Mouse (Mus musculus) cortical plate, adult 2 months (tissue): Measurements from ENCODE around the gene Lypd4. TPM values are rescaled to one million over a fixed set of nuclear protein-coding genes. Genes with fewer than 3 reads are reported as not detected.

Experiments
- H3K27ac ChIP-seq: fragments of 200-500 bp; 2 replicates; pipeline ENCODE4 v1.5.1; 2012; ENCODE audit warnings: low read length, control low read depth, inconsistent platforms; ENCODE audit not compliant: insufficient read depth
- H3K4me1 ChIP-seq: fragments of 200-500 bp; 2 replicates; pipeline ENCODE4 v1.6.1; 2011; ENCODE audit warnings: low read length; ENCODE audit not compliant: control insufficient read depth, insufficient read depth
- H3K4me3 ChIP-seq: fragments of 200-500 bp; 2 replicates; pipeline ENCODE4 v1.5.1; 2011; ENCODE audit warnings: mild to moderate bottlenecking, low read length, control low read depth; ENCODE audit not compliant: insufficient read depth
- CTCF ChIP-seq: fragments of 200-500 bp; IDR thresholded peaks from 2 replicates; pipeline ENCODE4 v1.5.1; 2011; ENCODE audit warnings: mild to moderate bottlenecking, control low read depth, low read length; ENCODE audit not compliant: insufficient read depth; ENCODE audit errors: extremely low read depth
- POLR2A ChIP-seq: fragments of 200-500 bp; IDR thresholded peaks from 2 replicates; pipeline ENCODE4 v1.6.1; 2011; ENCODE audit warnings: mild to moderate bottlenecking, low read length, control low read depth; ENCODE audit not compliant: insufficient read depth; ENCODE audit errors: extremely low read depth
- polyA plus RNA-seq: library from polyadenylated mRNA; depleted of rRNA; stranded (reverse); fragments of >200 nt; gene quantifications from 2 replicates; pipeline ENCODE4 v1.2.3, GENCODE M21; 2012; rRNA removed

Gene Lypd4
- polyA plus RNA-seq, 1 experiment, result not detected

GRCm38 (mm10) chr7:24827181-24827580 is 42.6 kb downstream of the Lypd4 start:
- H3K27ac ChIP-seq, result no peak overlapping the region
- H3K4me3 ChIP-seq, result no peak overlapping the region
- no peaks in the 10 kb centered on the region for H3K4me1 ChIP-seq
- TF ChIP-seq CTCF, result no peak
- TF ChIP-seq POLR2A, result no peak

GRCm38 (mm10) chr7:24824452-24824851 is 45.3 kb downstream of the Lypd4 start:
- no peaks in the 10 kb centered on the region for H3K4me1 ChIP-seq
- no peak overlapping the region for H3K4me3 ChIP-seq
- no peak for TF ChIP-seq CTCF
- TF ChIP-seq POLR2A, result no peak
- no peak overlapping the region for H3K27ac ChIP-seq

DNA sequence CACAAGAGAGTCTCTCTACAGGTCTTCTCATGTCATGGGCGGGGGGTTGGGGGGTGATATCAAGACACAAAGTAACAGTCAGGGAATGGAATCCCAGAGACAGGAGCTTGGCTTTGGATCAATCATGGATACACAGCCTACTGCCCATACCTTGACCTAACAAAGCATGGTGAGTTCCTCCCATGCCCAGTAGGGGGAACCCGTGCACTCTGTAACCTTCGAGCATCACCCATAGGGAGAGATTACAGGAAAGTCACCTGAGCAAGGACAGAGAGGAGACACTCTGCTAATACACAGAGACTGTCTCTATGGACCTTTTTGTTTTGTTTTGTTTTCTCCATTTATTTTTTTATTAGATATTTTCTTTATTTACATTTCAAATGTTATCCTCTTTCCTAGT is 52.2 kb downstream of the Lypd4 start:
- TF ChIP-seq POLR2A (no peak), CTCF (peak; percentile 94)
- no peaks in the 10 kb centered on the region for H3K4me1 ChIP-seq
- no peak overlapping the region for H3K27ac ChIP-seq
- no peak overlapping the region for H3K4me3 ChIP-seq

Other genes with a start within 250 kb of the Lypd4 start
- gene Lypd3, start 233.4 kb downstream of the Lypd4 start, polyA plus RNA-seq, result not detected in 2 replicates
- not detected in 2 replicates for gene Tex101, start 193.3 kb downstream of the Lypd4 start, polyA plus RNA-seq
- gene BC049730, start 160.7 kb downstream of the Lypd4 start, polyA plus RNA-seq, result not detected in 2 replicates
- gene Gm4763, start 143.0 kb downstream of the Lypd4 start, polyA plus RNA-seq, result not detected in 2 replicates
- not detected in 2 replicates for gene Cd177, start 109.6 kb downstream of the Lypd4 start, polyA plus RNA-seq
- 0.19 TPM in 1 of 2 replicates, not detected in the other for gene Ceacam10, start 92.7 kb downstream of the Lypd4 start, polyA plus RNA-seq
- 10.5 and 13.5 TPM in 2 replicates for gene Gm9844, start 7.7 kb downstream of the Lypd4 start, polyA plus RNA-seq
- not detected in 2 replicates for gene Dmrtc2, start 116 bp upstream of the Lypd4 start, polyA plus RNA-seq
- 393 and 394 TPM in 2 replicates for gene Rps19, start 14.4 kb upstream of the Lypd4 start, polyA plus RNA-seq
- 1.2 and 1.4 TPM in 2 replicates for gene Cd79a, start 27.4 kb upstream of the Lypd4 start, polyA plus RNA-seq
- 133 and 163 TPM in 2 replicates for gene Arhgef1, start 33.0 kb upstream of the Lypd4 start, polyA plus RNA-seq
- gene Gm4881, start 74.6 kb upstream of the Lypd4 start, polyA plus RNA-seq, result 0.15 TPM in 1 of 2 replicates, not detected in the other
- 396 and 421 TPM in 2 replicates for gene Rabac1, start 102.8 kb upstream of the Lypd4 start, polyA plus RNA-seq
- 899 and 943 TPM in 2 replicates for gene Atp1a3, start 136.0 kb upstream of the Lypd4 start, polyA plus RNA-seq
- gene Grik5, start 202.4 kb upstream of the Lypd4 start, polyA plus RNA-seq, result 191 and 201 TPM in 2 replicates
- gene Zfp574, start 202.6 kb upstream of the Lypd4 start, polyA plus RNA-seq, result 36.6 and 39.2 TPM in 2 replicates